Mouse (Mus musculus): ENCODE results near the gene Clk4. TPM values are rescaled to one million over a fixed set of nuclear protein-coding genes. Genes with fewer than 3 reads are reported as not detected.
A peak's percentile ranks its signal among the peaks of the same experiment; 100 is the strongest.

Clk4 gene
- total RNA-seq, 1 experiment = 62.5 TPM

DNA sequence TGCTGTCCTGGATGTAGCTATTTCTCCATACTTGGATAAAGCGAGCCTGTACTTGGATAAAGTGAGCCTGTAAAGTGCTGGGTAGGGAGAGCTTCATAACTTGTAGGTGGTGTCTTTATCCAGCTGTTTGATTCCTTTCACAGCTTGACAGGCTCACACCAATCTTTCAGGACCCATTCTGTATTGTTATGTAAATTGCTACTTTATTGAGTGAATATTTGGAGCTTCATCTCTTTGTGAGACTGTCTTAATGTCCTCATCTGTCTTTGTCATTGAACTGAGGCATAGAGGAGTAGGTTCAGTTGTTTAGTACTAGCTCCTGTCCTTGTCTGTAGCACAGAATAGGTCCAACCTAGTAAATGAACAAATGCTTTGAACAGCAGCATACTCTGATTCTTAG is 12.9 kb downstream of the Clk4 start:
- Histone ChIP-seq H3K27ac (ENCODE audit: insufficient read depth, low read depth, low read length, poor library complexity, severe bottlenecking) (no peak overlapping the region), H3K4me1 (ENCODE audit: control insufficient read depth in 2 of 2, insufficient read depth in 2 of 2, low read length in 2 of 2, poor library complexity in 1 of 2) (no peaks in the 10 kb centered on the region; a peak in 1 of 4 replicates), H3K9me3 (ENCODE audit: control insufficient read depth, insufficient read depth, low read depth, low read length) (no peaks in the 10 kb centered on the region), H3K9ac (ENCODE audit: insufficient read depth, low read depth, low read length, poor library complexity, severe bottlenecking) (no peak overlapping the region), H3K4me3 (ENCODE audit: insufficient read depth in 1 of 2, low read depth in 1 of 2, low read length in 2 of 2, poor library complexity in 1 of 2, severe bottlenecking in 1 of 2) (no peak overlapping the region), H3K36me3 (ENCODE audit: control insufficient read depth, insufficient read depth, low read length, poor library complexity, severe bottlenecking) (peaks cover 19% of the 10 kb centered on the region)
- in situ Hi-C loops (cut with MboI; ENCODE audit: low sequenced_read_pairs in 2 of 2, unreplicated experiment in 2 of 2) = no loop called here
- TF ChIP-seq ZNF384 (IDR thresholded peaks at IDR 0.05; ENCODE audit: low read depth, low read length) = no peak
- no peak for TF ChIP-seq MAFK (IDR thresholded peaks at IDR 0.05; ENCODE audit: insufficient read depth, low read depth, low read length)
- TF ChIP-seq ZC3H11A (IDR thresholded peaks at IDR 0.05; ENCODE audit: borderline replicate concordance, low read depth, low read length) = no peak
- no peak for TF ChIP-seq HCFC1 (IDR thresholded peaks at IDR 0.05; ENCODE audit: borderline replicate concordance, insufficient read depth, low read length)
- no peak for TF ChIP-seq CHD2 (IDR thresholded peaks at IDR 0.05; ENCODE audit: low read depth, low read length)
- DNase-seq (ENCODE audit: low read depth, low spot score) = peak; percentile 3

DNA sequence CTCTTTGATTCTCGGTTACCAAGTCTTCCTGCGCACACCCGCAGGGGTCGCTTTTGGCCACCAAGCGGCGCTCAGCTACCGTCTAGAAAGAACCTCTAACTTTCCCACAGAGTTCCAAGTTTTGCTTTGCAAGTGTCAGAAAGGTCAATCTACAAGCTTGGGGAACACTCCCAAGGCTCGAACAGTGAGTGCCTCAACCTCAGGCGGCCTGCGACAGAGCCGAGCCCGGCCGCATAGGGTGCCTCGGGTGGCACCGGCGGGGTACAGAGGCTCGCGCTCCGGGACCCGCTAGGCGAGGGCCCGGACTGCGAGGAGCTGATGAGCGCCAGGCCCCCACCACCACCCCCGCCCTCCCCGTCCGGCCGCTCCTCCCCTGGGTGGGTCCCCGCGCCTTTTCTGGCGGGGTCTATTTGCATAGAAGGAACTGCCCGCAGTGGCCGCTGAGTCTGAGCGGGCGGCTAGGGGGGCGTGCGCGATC is 28.1 kb downstream of the Clk4 start, which contains the start of gene Col23a1:
Col23a1 (plus strand) TSS at position 357 of the 478 bp plus-strand sequence.
- DNase-seq (ENCODE audit: low read depth, low spot score) = peak; percentile 69
- Histone ChIP-seq H3K9ac (ENCODE audit: insufficient read depth, low read depth, low read length, poor library complexity, severe bottlenecking) (peak within 1 kb of the TSS; percentile 67), H3K36me3 (ENCODE audit: control insufficient read depth, insufficient read depth, low read length, poor library complexity, severe bottlenecking) (no peaks in the 10 kb centered on the region), H3K4me1 (ENCODE audit: control insufficient read depth in 2 of 2, insufficient read depth in 2 of 2, low read length in 2 of 2, poor library complexity in 1 of 2) (no peaks in the 10 kb centered on the region), H3K9me3 (ENCODE audit: control insufficient read depth, insufficient read depth, low read depth, low read length) (no peaks in the 10 kb centered on the region), H3K4me3 (ENCODE audit: insufficient read depth in 1 of 2, low read depth in 1 of 2, low read length in 2 of 2, poor library complexity in 1 of 2, severe bottlenecking in 1 of 2) (peak within 1 kb of the TSS; percentile 71 to 79), H3K27ac (ENCODE audit: insufficient read depth, low read depth, low read length, poor library complexity, severe bottlenecking) (no peak within 1 kb of the TSS)
- TF ChIP-seq ZC3H11A (IDR thresholded peaks at IDR 0.05; ENCODE audit: borderline replicate concordance, low read depth, low read length) = peak; percentile 90
- 0 out of 2 replicates have a peak, but pooled peaks have one; percentile 36 for TF ChIP-seq HCFC1 (IDR thresholded peaks at IDR 0.05; ENCODE audit: borderline replicate concordance, insufficient read depth, low read length)
- no peak for TF ChIP-seq MAFK (IDR thresholded peaks at IDR 0.05; ENCODE audit: insufficient read depth, low read depth, low read length)
- TF ChIP-seq ZNF384 (IDR thresholded peaks at IDR 0.05; ENCODE audit: low read depth, low read length) = no peak
- no peak for TF ChIP-seq CHD2 (IDR thresholded peaks at IDR 0.05; ENCODE audit: low read depth, low read length)
- in situ Hi-C loops (cut with MboI; ENCODE audit: low sequenced_read_pairs in 2 of 2, unreplicated experiment in 2 of 2) = loop anchor here (5.0 to 10.0 kb wide), 2 partner anchors 238 to 245 kb away; no protein-coding TSS in a partner anchor

DNA sequence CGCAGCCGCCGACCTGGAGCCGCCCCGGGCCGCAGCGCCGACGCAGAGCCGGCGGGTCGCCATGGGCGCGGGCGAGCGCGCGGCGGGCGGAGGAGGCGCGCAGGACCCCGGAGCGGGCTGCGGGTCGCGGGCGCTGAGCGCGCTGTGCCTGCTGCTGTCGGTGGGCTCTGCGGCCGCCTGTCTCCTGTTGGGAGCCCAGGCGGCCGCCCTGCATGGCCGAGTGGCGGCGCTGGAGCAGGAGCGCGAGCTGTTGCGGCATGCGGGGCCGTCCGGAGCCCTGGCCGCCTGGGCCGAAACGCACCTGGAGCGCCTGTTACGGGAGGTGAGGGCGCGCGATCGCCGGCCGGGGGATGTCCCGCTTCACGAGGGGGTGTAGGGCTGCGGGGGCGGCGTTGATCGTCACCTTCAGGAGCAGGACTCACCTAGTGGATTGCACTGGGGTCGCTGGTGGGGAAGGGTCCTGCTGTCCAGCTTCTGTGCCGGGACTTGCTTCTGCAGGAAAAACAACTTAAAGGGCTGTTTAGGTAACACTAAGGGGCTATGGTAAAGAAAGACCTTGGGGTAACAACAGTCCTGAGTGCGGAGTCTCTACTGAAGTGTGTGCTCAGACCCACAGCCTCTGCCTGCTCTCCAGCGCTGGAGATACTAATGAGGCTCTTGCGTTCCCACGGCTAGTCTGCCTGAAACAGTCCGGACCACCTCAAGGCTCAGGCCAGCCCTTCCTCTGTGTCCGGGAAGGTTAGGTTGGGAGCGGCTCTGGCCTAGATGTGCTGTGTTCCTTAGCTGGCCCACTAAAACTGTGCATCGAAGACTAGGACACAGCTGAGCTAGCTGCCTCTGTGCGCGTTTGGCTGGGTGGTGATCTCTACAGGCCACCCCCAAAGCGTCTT is 28.8 kb downstream of the Clk4 start:
- in situ Hi-C loops (cut with MboI; ENCODE audit: low sequenced_read_pairs in 2 of 2, unreplicated experiment in 2 of 2) = loop anchor here (5.0 to 10.0 kb wide), 2 partner anchors 237 to 244 kb away; no protein-coding TSS in a partner anchor
- DNase-seq (ENCODE audit: low read depth, low spot score) = peak; percentile 17
- Histone ChIP-seq H3K36me3 (ENCODE audit: control insufficient read depth, insufficient read depth, low read length, poor library complexity, severe bottlenecking) (no peaks in the 10 kb centered on the region), H3K27ac (ENCODE audit: insufficient read depth, low read depth, low read length, poor library complexity, severe bottlenecking) (no peak overlapping the region), H3K9me3 (ENCODE audit: control insufficient read depth, insufficient read depth, low read depth, low read length) (no peaks in the 10 kb centered on the region), H3K9ac (ENCODE audit: insufficient read depth, low read depth, low read length, poor library complexity, severe bottlenecking) (peak overlapping the region; percentile 67), H3K4me1 (ENCODE audit: control insufficient read depth in 2 of 2, insufficient read depth in 2 of 2, low read length in 2 of 2, poor library complexity in 1 of 2) (no peaks in the 10 kb centered on the region), H3K4me3 (ENCODE audit: insufficient read depth in 1 of 2, low read depth in 1 of 2, low read length in 2 of 2, poor library complexity in 1 of 2, severe bottlenecking in 1 of 2) (peak overlapping the region; percentile 71 to 79)
- TF ChIP-seq ZNF384 (IDR thresholded peaks at IDR 0.05; ENCODE audit: low read depth, low read length) = no peak
- TF ChIP-seq CHD2 (IDR thresholded peaks at IDR 0.05; ENCODE audit: low read depth, low read length) = no peak
- no peak for TF ChIP-seq HCFC1 (IDR thresholded peaks at IDR 0.05; ENCODE audit: borderline replicate concordance, insufficient read depth, low read length)
- no peak for TF ChIP-seq MAFK (IDR thresholded peaks at IDR 0.05; ENCODE audit: insufficient read depth, low read depth, low read length)
- no peak for TF ChIP-seq ZC3H11A (IDR thresholded peaks at IDR 0.05; ENCODE audit: borderline replicate concordance, low read depth, low read length)

DNA sequence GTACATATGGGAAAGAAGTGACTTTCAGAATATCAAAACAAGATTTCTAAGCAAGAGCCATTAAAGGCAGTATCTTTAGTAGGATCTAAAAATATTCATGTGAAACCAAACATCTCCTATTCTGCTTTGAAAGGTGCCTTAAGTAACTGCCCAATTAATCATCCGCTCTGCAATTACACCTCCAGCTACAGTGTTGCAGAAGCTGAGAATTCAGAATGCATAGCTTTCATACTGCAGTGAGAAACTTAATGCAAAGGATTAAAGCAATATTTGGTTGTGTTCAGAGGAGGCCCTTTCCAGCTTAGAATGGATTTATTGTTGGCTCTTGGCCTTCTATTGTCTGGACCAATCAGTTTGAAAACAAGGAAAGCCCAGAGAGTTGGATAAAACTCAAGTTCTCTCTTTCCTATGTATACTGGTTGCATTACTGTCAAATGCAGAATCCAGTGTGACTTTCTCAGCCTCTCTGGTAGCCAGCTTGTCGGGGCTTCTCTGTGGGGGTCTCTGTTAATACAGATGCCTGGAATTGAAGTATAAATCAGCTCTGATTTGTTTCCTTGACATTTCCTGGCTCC is 32.5 kb downstream of the Clk4 start:
- no peak for DNase-seq (ENCODE audit: low read depth, low spot score)
- Histone ChIP-seq H3K4me3 (ENCODE audit: insufficient read depth in 1 of 2, low read depth in 1 of 2, low read length in 2 of 2, poor library complexity in 1 of 2, severe bottlenecking in 1 of 2) (no peak overlapping the region), H3K27ac (ENCODE audit: insufficient read depth, low read depth, low read length, poor library complexity, severe bottlenecking) (no peak overlapping the region), H3K9me3 (ENCODE audit: control insufficient read depth, insufficient read depth, low read depth, low read length) (no peaks in the 10 kb centered on the region), H3K36me3 (ENCODE audit: control insufficient read depth, insufficient read depth, low read length, poor library complexity, severe bottlenecking) (no peaks in the 10 kb centered on the region), H3K9ac (ENCODE audit: insufficient read depth, low read depth, low read length, poor library complexity, severe bottlenecking) (no peak overlapping the region), H3K4me1 (ENCODE audit: control insufficient read depth in 2 of 2, insufficient read depth in 2 of 2, low read length in 2 of 2, poor library complexity in 1 of 2) (no peaks in the 10 kb centered on the region)
- TF ChIP-seq ZC3H11A (IDR thresholded peaks at IDR 0.05; ENCODE audit: borderline replicate concordance, low read depth, low read length) = no peak
- no peak for TF ChIP-seq ZNF384 (IDR thresholded peaks at IDR 0.05; ENCODE audit: low read depth, low read length)
- no peak for TF ChIP-seq CHD2 (IDR thresholded peaks at IDR 0.05; ENCODE audit: low read depth, low read length)
- no peak for TF ChIP-seq MAFK (IDR thresholded peaks at IDR 0.05; ENCODE audit: insufficient read depth, low read depth, low read length)
- TF ChIP-seq HCFC1 (IDR thresholded peaks at IDR 0.05; ENCODE audit: borderline replicate concordance, insufficient read depth, low read length) = no peak
- in situ Hi-C loops (cut with MboI; ENCODE audit: low sequenced_read_pairs in 2 of 2, unreplicated experiment in 2 of 2) = loop anchor here (5.0 to 10.0 kb wide), 2 partner anchors 233 to 241 kb away; no protein-coding TSS in a partner anchor

All from ES-E14 (cell line).